Mouse (Mus musculus) layer of hippocampus, adult 2 months (tissue): ENCODE data around the gene Fkbp9. TPM values are rescaled to one million over a fixed set of nuclear protein-coding genes. Genes with fewer than 3 reads are reported as not detected.
A peak's percentile ranks its signal among the peaks of the same experiment; 100 is the strongest.
"Not testable (repeated sequence)": the region's sequence is repeated elsewhere in the genome, so short reads cannot be mapped to it uniquely, and the experiment has no call there.

ENCODE experiments used
- DNase-seq, 2 experiments: peaks; one replicate each; pipeline ENCODE4 v3.0.0; 2022; ENCODE audit warnings: low spot score in 2 of 2
- H3K27ac ChIP-seq: fragments of 200-600 bp; 2 replicates; pipeline ENCODE4 v1.8.1; 2022
- H3K4me3 ChIP-seq: fragments of 200-600 bp; 2 replicates; pipeline ENCODE4 v1.8.1; 2022; ENCODE audit warnings: mild to moderate bottlenecking
- CTCF ChIP-seq: fragments of 200-600 bp; conservative IDR thresholded peaks from 2 replicates; pipeline ENCODE4 v1.8.1; 2022; ENCODE audit warnings: antibody characterized with exemption, mild to moderate bottlenecking, moderate library complexity
- total RNA-seq, 2 experiments: library from RNA; stranded (reverse); gene quantifications; 2 replicates each; pipeline ENCODE4 v1.2.3; 2021

Fkbp9 gene
- total RNA-seq, 2 experiments from 2014 or later: 27.0 to 28.9 TPM

DNA sequence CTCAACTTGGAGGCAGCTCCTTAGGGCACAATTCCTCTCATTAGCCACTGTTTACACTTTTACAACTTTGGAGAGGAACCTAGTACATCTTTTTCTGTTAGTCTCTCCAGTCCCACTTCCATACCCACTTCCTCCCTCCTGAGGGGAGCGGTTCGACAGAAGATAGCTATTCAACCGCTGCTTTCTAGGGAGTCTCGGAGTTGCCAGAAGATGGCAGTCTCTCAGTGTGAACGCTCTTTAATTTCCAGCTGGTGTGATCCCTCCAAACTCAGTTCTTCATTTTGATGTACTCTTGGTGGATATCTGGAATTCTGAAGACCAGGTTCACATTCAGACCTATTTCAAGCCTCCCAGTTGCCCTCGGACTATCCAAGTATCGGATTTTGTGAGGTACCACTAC lies 18.5 kb downstream of the Fkbp9 start:
- H3K4me3 ChIP-seq: no peak overlapping the region
- TF ChIP-seq CTCF: peak; percentile 73
- peak in 1 of 2 experiments; percentile 20 for DNase-seq
- H3K27ac ChIP-seq: no peak overlapping the region

DNA sequence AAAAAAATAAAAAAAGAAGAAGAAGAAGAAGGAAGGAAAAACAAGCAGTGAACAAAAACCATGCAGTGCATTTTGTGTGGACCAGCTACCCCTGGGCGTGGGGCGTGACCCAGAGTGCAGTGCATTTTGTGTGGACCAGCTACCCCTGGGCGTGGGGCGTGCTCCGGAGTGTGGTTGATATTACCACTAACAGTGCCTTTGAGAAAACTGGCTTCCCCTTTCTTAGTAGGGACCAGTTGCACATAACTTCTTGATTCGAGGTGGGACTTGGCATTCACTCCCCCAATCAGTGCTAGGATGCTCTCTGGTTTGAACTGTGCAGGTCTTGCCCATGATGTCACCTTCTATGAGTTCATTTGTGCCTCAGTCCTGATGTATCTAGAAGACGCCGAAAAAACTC lies 22.9 kb downstream of the Fkbp9 start:
- H3K27ac ChIP-seq: no peak overlapping the region
- no peak for TF ChIP-seq CTCF
- H3K4me3 ChIP-seq: no peak overlapping the region
- no peak for DNase-seq

DNA sequence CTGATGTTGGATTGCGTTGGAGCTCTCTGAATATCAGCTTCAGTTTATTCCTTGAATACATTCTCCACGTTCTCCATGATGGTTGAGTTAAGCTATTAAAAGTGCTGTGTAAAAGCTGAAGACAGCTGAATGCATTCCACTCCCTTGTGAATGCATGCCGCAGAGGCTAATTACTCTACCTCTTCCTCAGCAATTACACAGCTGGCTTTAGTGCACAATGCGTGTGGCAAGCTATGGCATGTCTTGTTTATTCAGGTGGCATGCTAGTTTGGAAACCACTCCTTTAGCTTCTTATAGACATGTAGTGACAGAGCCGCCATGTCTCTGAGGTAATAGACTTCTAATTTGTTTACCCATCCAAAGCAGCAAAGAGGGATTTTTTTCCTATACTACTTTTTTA lies 24.9 kb downstream of the Fkbp9 start:
- no peak overlapping the region for H3K4me3 ChIP-seq
- no peak for TF ChIP-seq CTCF
- no peak overlapping the region for H3K27ac ChIP-seq
- no peak for DNase-seq

DNA sequence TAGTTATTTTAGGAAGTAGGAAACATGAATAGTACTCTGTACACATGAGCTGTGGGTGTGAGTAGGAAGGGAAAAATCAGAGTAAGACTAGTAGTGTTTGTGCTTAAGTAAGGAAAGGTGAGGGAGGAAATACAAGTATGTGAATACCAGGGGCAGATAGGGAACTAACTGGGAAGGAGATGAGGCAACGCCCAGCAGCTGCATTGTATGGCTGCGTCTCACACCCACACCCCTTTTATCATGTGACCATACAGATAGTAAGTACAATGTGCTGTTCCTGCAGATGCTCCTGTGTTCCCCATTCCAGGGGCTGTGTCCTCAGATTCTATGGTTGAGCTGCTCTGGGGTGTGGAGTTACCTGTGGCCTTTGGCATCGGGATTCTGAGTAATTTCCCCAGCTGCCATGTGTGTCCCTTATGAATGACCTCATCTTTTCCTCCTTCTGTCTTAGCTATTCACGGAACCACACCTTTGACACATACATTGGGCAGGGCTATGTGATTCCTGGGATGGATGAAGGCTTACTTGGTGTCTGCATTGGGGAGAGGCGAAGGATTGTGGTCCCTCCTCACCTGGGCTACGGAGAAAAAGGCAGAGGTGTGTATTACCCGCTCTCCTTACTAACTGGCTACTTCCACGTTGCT lies 28.5 kb downstream of the Fkbp9 start:
- no peak for DNase-seq
- no peak for TF ChIP-seq CTCF
- H3K4me3 ChIP-seq: no peak overlapping the region
- no peak overlapping the region for H3K27ac ChIP-seq

DNA sequence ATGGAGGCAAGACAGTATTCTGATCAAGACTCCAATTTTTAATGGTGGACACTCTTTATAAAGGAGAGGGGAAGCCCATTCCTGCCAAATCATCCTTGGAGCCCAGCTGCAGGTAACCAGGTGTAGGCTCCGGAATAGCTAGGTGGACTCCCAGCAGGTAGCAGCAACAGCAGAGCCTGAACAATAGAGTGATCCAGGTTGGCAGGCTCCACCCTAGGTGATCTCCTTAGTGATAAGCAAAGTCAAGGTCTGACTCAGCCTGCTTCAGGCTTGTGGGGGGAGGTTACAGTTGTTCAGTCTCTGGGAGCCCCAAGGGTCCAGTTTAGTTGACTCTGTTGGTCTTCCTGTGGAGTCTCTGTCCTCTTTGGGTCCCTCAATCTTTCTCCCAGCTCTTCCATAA lies 35.0 kb downstream of the Fkbp9 start:
- H3K4me3 ChIP-seq, DNase-seq, H3K27ac ChIP-seq: not testable (repeated sequence)

DNA sequence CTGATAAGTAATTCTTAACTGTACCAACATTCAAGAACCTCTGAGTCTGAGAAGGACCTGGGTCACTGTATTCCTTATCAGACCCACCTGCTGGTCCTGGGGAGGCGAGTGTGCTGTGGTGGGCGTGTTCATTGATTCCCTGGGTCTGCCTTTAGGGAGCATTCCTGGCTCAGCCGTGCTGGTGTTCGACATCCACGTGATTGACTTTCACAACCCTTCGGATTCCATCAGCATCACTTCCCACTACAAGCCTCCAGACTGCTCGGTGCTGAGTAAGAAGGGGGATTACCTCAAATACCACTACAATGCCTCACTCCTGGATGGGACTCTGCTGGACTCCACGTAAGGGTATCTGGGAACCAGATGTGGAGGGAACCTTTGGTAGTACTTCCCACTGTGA lies 36.7 kb downstream of the Fkbp9 start:
- Histone ChIP-seq H3K4me3 (no peak overlapping the region), H3K27ac (no peak overlapping the region)
- no peak for DNase-seq
- no peak for TF ChIP-seq CTCF

DNA sequence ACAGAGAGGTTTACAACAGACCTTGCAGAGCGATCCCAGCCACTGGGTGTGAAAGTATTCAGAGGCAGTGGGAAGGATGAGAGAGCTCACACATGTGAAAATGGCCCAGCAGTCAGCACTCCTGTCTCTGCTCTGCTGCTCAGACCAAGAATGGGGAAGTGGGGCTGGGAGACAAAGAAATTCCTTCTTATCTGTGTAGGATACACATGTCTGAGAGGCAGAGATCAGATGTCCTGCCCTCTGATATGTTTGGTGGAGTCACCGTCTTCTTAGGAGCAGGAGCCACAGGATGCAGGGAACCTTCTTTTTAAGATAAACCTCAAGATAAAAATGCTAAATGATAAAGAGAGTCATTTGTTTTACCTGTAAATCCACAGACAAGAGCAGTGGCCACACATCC lies 38.2 kb downstream of the Fkbp9 start:
- no peak for TF ChIP-seq CTCF
- no peak for DNase-seq
- Histone ChIP-seq H3K27ac (no peak overlapping the region), H3K4me3 (no peak overlapping the region)

DNA sequence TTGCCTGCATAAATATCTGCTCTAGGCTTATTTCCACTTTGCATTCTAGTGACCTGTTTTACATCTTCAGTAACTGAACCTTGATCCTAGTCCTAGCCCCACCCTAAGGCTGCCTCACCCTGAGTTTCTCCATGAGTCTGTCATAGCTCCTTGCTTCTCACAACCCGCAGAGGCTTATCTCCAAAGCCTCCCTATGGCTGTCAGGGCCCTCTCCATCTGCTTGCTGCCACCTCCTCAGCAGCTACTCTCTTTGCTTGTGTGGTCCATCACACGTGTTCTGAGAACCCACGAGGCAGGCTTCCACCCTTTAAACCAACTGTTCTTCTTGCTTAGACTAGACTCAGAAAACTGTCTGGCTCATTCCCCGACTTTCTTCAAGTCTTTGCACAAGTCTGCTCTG lies 45.0 kb downstream of the Fkbp9 start:
- DNase-seq: peak; percentile 10 to 17
- no peak for TF ChIP-seq CTCF

DNA sequence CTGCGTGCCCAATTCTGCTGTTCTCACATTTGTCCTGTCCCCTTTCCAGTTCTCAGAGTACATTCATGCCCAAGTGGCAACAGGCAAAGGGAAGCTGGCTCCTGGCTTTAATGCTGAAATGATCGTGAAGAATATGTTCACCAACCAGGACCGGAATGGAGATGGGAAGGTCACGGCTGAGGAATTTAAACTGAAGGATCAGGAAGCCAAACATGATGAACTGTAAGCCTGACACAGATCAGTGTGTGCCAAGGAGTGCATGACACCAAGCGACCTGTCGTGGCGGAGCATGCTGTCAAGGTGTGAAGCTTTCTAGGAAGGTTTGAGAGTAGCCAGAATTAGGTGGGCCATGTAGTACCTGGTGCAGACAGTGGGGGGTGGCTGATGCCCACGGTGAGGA lies 46.1 kb downstream of the Fkbp9 start:
- no peak overlapping the region for H3K27ac ChIP-seq
- DNase-seq: no peak
- no peak overlapping the region for H3K4me3 ChIP-seq
- TF ChIP-seq CTCF: 0 out of 2 replicates have a peak, but pooled peaks have one; percentile 13

More for the DNA sequence above, 45.0 kb downstream of the Fkbp9 start:
- no peak overlapping the region for H3K4me3 ChIP-seq
- no peak overlapping the region for H3K27ac ChIP-seq

DNA sequence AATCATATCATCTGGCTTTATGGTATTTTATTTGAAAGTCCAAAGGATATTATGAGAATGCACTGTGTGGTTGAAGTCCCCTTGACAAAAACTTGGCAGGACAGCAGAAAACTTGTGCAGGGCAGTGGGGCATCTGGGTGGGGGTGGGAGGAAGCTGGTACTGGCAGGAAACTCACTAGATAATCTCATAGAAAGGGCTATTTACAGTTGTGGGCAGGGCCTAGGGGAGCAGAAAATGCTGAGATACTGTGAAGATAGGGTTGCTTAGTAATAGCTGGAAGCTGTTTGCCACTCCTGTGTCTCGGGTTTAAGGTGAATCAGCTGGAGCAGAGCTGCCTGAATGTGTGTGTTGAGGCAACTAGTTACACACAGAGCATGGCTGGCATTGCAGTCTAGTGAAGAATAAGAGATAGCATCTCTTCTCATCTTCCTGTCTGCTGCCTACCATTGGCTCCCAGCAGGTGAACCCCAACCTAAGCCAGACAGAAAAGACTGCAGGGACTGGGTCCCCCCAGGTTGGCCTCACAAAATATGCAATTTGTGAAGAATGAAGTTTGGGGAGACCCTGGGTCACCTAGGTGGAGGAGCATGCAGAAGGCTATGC lies 47.6 kb downstream of the Fkbp9 start:
- H3K4me3 ChIP-seq: no peak overlapping the region
- no peak for TF ChIP-seq CTCF

DNA sequence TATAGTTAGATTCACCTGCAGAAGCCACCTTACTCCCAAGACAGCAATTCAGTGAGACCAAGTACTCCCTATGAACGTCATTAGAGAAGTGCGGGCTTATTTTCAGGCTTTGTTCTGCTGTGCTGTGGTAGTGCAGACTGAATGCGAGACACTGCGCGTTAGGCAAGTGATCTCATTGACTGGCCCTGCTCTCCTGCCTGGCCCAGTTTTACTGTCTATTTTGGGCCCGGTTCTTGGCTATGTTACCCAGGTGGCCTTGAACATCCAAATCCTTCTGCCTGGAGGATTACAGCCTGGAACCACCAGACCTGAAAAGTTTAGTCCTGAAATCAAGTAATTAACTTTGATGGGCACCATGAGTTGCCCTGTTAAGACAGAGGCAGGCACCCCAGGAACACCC lies 56.7 kb downstream of the Fkbp9 start:
- no peak overlapping the region for H3K4me3 ChIP-seq
- DNase-seq: no peak
- TF ChIP-seq CTCF: no peak
- H3K27ac ChIP-seq: no peak overlapping the region

More for the DNA sequence above, 47.6 kb downstream of the Fkbp9 start:
- no peak overlapping the region for H3K27ac ChIP-seq
- no peak for DNase-seq

DNA sequence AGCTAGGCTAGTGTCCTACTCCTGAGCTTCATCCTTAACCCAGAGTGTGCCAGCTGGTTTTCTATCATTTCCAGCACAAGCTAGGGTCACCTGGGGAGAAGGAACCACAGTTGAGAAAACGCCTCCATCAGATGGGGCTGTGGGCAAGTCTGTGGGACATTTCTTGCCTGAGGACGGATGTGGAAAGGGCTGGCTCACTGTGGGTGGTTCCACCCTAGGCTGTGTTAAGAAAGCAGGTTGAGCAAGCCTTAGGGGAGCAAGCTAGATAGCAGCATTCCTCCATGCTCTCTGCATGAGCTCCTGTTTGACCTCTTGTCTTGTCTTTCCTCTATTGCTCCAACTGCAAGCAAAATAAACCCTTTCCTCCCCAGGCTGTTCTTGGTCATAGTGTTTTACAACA lies 58.9 kb downstream of the Fkbp9 start:
- no peak for TF ChIP-seq CTCF
- DNase-seq: no peak
- Histone ChIP-seq H3K4me3 (no peak overlapping the region), H3K27ac (no peak overlapping the region)

DNA sequence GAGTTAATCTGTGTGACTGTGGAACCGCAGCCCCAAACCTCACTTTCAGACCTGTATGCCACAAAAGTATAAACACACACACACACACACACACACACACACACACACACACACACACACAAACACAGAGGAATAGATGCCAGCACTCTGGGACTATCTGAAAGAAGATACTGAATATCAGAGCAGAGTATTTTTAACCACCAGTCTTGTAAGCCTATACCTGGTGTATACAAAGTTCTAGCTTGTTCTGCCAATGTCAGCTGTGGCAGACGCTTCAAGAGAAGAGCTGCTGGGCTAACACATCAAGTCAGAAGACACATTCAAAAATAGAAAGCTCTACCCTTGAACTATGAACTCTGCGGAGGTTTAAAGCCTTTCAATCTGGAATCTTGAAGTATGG lies 67.7 kb downstream of the Fkbp9 start:
- TF ChIP-seq CTCF: no peak
- H3K4me3 ChIP-seq: no peak overlapping the region
- no peak for DNase-seq

DNA sequence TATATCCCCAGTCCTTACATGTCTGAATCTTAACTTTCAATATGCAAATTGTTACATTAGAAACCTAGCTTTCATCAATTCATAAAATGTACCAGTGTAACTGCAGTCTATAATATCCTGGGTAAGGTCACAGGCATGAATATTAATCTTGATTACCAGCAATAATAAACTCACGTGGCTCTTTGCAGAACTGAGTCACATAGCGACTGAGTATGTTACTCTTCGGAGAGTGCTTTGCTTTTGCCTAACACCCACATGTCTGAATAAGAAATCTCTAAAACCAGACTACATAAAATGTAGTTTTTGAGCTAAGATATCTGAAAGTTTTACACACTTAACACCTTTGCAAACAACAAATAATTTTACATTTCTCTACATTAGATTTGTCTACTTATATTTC lies 69.5 kb downstream of the Fkbp9 start:
- peak overlapping the region; percentile 43 for H3K4me3 ChIP-seq
- no peak overlapping the region; the same call in 1 of the 2 replicates for H3K27ac ChIP-seq
- DNase-seq: no peak
- no peak for TF ChIP-seq CTCF

More for the DNA sequence above, 67.7 kb downstream of the Fkbp9 start:
- no peak overlapping the region for H3K27ac ChIP-seq
